Mouse (Mus musculus): ENCODE data around the gene Olfr1151. TPM values are rescaled to one million over a fixed set of nuclear protein-coding genes. Genes with fewer than 3 reads are reported as not detected.

Olfr1151 gene
- not detected for total RNA-seq (2021)
- long read RNA-seq, experiment 1 = 0 reads
- long read RNA-seq, experiment 2 = 0 reads

DNA sequence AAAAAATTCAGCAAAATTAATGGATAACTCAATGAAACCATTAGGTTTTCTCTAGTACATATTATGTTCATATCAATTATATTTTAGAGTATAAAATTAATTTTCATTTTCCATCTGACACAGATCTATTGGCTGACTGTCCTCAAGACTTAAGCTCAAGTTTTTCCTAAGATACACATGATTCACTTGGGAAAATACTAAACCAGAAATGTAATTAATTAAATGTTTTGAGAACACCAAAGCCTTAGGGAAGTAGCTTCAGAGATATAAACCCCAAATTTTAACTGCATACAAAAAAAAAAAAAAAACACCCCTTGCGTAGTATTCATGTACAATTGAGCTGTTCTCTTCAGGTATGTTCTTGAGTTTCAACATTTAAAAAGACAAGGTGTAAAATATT lies at the start of gene Olfr1151:
Gene Olfr1151 (plus strand): TSS at position 301 of the 400 bp plus-strand sequence.
- DNase-seq = no peak

DNA sequence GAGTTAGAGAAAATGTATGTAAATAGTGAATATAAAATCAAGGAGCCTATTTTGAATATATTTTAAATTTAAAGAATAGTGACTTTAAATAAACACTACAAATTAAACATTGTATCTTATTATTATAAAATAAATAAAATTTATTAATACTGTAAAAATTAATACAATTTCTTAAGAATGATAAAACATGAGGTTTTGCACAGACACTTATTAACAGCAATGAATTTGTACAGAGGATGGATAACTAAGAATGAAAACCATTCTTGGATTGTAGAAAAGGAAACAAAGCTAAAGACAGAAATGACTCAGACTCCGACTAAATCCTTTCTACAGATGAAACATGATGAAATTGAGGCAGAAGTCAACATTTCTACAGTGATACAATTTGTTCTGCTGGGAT lies 46.1 kb upstream of the Olfr1151 start, which contains the start of gene Olfr1145:
Gene Olfr1145 (plus strand): TSS at position 301 of the 400 bp plus-strand sequence.
- no peak for DNase-seq

- DNase-seq = no peak
These were observed 25.4 kb upstream of the Olfr1151 start, which contains the start of gene Olfr1148 for GRCm38 (mm10) chr2:87830233-87830632. Gene Olfr1148 (plus strand): TSS chr2:87830533.

DNA sequence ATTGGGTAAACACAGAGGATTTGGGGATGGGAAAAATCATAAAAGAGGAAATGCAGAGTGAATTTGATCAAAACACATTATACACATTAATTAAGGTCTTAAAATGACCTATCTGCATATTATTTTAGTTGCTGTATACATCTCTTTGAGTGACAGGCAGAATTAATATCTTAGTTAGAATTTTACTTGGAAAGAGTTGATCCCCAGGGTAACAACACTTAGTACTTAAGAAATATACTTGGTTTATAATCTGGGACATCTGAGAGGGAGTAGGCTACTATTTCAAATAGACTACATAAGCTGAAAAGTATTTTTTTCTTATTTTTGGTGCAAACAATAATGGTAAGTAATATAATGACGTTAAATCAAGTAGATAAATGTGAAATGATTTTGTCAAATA lies 12.0 kb upstream of the Olfr1151 start, which contains the start of gene Olfr1150-ps1:
Gene Olfr1150-ps1 (plus strand): TSS at position 301 of the 400 bp plus-strand sequence.
- DNase-seq = no peak

GRCm38 (mm10) chr2:87866192-87866591 lies 10.5 kb downstream of the Olfr1151 start, which contains the start of gene Olfr1152:
Gene Olfr1152 (plus strand): TSS chr2:87866492.
- DNase-seq = no peak

DNA sequence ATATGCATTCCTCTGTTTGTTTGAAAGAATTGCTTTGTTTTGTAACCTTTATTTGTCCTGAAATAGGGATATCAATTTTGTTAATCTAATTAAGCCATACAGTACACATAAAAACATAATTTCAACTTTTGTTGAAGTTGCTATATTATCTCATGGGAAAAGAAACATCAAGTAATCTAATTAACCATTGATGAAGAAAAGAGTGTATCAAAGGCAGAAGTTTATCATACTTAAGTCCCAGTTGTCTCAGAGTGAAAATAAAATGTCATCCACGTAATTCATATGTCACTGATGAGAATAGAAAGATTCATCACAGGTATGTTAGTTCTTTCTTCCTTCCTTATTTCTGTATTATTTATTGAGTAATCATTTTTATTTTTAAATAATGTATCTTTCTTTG lies 39.0 kb downstream of the Olfr1151 start, which contains the start of gene Olfr1153:
Gene Olfr1153 (plus strand): TSS at position 301 of the 400 bp plus-strand sequence.
- no peak for DNase-seq

DNA sequence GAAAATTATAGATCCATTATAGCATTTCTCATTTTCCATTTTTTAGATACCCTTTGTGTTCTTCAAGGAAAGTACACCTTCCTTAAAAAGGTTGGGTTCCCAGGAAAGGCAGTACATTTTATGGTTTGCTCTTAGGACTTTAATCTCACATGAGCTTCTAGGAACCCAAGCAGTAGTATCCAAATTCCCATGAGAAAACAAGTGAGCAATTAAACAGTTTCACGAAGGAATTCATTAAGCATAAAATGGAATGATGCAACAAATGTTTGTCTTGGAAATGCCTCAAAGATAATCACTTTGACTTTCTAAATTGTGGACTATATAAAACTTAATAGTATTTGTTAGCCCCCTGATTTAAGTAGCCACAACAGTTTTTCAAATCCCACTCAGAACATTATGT lies 49.4 kb downstream of the Olfr1151 start, which contains the start of gene Olfr1154:
Gene Olfr1154 (minus strand): TSS at position 101 of the 400 bp plus-strand sequence.
- DNase-seq = no peak

Other genes starting within 250 kb of the Olfr1151 start
- not detected for gene Olfr1130, start 249.7 kb upstream of the Olfr1151 start, total RNA-seq (2021)
- not detected for gene Olfr1131, start 228.8 kb upstream of the Olfr1151 start, total RNA-seq (2021)
- gene Olfr1132, start 218.3 kb upstream of the Olfr1151 start, total RNA-seq (2021) = not detected
- not detected for gene Olfr1133, start 208.5 kb upstream of the Olfr1151 start, total RNA-seq (2021)
- not detected for gene Olfr1134, start 197.4 kb upstream of the Olfr1151 start, total RNA-seq (2021)
- gene Olfr1135, start 182.2 kb upstream of the Olfr1151 start, total RNA-seq (2021) = not detected
- not detected for gene Olfr1136, start 161.9 kb upstream of the Olfr1151 start, total RNA-seq (2021)
- gene Olfr1137, start 142.7 kb upstream of the Olfr1151 start, total RNA-seq (2021) = not detected
- gene Olfr1138, start 115.9 kb upstream of the Olfr1151 start, total RNA-seq (2021) = not detected
- not detected for gene Olfr1140, start 112.1 kb upstream of the Olfr1151 start, total RNA-seq (2021)
- gene Olfr1141, start 101.9 kb upstream of the Olfr1151 start, total RNA-seq (2021) = not detected
- gene Olfr152, start 76.4 kb upstream of the Olfr1151 start, total RNA-seq (2021) = not detected
- not detected for gene Olfr1143, start 55.3 kb upstream of the Olfr1151 start, total RNA-seq (2021)
- not detected for gene Olfr1145, start 46.0 kb upstream of the Olfr1151 start, total RNA-seq (2021)
- not detected for gene Olfr1148, start 25.3 kb upstream of the Olfr1151 start, total RNA-seq (2021)
- not detected for gene Olfr1150-ps1, start 11.9 kb upstream of the Olfr1151 start, total RNA-seq (2021)
- gene Olfr1152, start 10.6 kb downstream of the Olfr1151 start, total RNA-seq (2021) = not detected
- gene Olfr1153, start 39.1 kb downstream of the Olfr1151 start, total RNA-seq (2021) = not detected
- not detected for gene Olfr1154, start 49.3 kb downstream of the Olfr1151 start, total RNA-seq (2021)
- gene Olfr1155, start 89.3 kb downstream of the Olfr1151 start, total RNA-seq (2021) = not detected
- gene Olfr1156, start 97.2 kb downstream of the Olfr1151 start, total RNA-seq (2021) = not detected
- not detected for gene Olfr1157, start 112.4 kb downstream of the Olfr1151 start, total RNA-seq (2021)
- not detected for gene Olfr74, start 118.8 kb downstream of the Olfr1151 start, total RNA-seq (2021)
- not detected for gene Olfr1158, start 134.3 kb downstream of the Olfr1151 start, total RNA-seq (2021)
- not detected for gene Olfr1160, start 152.4 kb downstream of the Olfr1151 start, total RNA-seq (2021)
- not detected for gene Olfr1161, start 166.9 kb downstream of the Olfr1151 start, total RNA-seq (2021)
- gene Olfr73, start 181.8 kb downstream of the Olfr1151 start, total RNA-seq (2021) = not detected
- not detected for gene Olfr1162, start 195.3 kb downstream of the Olfr1151 start, total RNA-seq (2021)
- gene Olfr1163, start 216.0 kb downstream of the Olfr1151 start, total RNA-seq (2021) = not detected
- gene Olfr1164, start 238.1 kb downstream of the Olfr1151 start, total RNA-seq (2021) = not detected